Mouse (Mus musculus): ENCODE results near the gene Gtf3c2. TPM values are rescaled to one million over a fixed set of nuclear protein-coding genes. Genes with fewer than 3 reads are reported as not detected.
"Not testable (repeated sequence)": the region's sequence is repeated elsewhere in the genome, so short reads cannot be mapped to it uniquely, and the experiment has no call there.

Gtf3c2 gene
- polyA plus RNA-seq, 1 experiment from 2014 or later, result 23.1 TPM

DNA sequence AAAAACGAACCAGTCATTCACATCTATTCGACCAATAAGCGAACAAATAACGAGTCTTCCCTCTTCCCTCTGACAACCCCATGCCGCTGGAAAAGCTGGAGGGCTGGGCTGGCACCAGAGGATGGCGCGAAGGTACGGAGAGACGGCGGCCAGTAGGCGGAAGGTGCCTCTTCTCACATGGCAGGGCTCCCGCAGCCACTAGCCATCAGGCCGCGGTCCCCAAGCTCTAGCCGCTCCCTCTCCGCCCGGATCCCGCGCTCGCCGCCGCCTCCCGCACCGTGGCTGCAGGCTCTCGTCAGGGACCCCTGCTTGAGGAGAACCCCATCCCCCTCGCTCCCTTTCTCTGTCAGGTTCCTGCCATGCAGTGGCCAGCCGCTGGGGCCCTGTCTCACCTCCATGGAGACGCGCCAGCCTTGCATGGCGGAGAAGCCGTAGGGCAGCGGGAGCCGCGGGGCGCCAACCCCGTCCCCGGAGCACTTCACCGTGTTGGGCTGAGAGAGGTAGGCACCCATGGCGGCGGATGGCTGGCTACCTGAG is 40.0 kb upstream of the Gtf3c2 start:
- Histone ChIP-seq H3K4me3 (ENCODE audit: low read depth, low read length) (peak overlapping the region; percentile 84), H3K4me2 (replicated peaks; ENCODE audit: low read depth) (peak overlapping the region; percentile 87), H3K9me3 (ENCODE audit: control insufficient read depth) (no peaks in the 10 kb centered on the region), H3K27ac (ENCODE audit: low read depth, low read length) (peak overlapping the region; percentile 92), H3K27me3 (replicated peaks; ENCODE audit: control insufficient read depth, insufficient read depth, low read length) (no peaks in the 10 kb centered on the region), H3K36me3 (ENCODE audit: control insufficient read depth, insufficient read depth) (no peaks in the 10 kb centered on the region), H3K4me1 (replicated peaks; ENCODE audit: control insufficient read depth, insufficient read depth, low read length) (no peaks in the 10 kb centered on the region), H3K9ac (ENCODE audit: low read depth, low read length) (peak overlapping the region; percentile 74)
- TF ChIP-seq CTCF (IDR thresholded peaks at IDR 0.05; ENCODE audit: low read depth), result peak; percentile 8
- ATAC-seq, result peak; percentile 62
- under 1% methylated on average over 40 of the region's 40 CpGs for WGBS

DNA sequence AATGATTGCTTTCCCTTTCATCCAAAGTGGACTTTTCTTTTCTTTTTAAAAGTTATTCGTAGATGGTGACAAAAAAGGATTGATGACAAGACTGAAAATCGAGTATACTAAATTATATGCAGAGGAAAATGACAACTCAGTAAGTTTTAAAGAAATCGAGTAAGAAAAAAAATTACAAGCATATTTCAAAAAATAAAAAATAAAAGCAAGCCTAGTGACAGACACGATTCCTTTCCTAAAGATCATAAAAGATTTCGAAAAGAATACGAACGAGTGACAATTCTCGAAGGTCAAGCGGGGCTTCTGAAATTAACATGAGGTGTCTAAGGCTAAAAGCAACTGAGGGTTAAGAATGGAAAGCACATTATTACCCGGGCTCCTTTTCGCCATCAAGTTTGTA is 39.5 kb upstream of the Gtf3c2 start:
- H3K36me3 ChIP-seq (ENCODE audit: control insufficient read depth, insufficient read depth), result no peaks in the 10 kb centered on the region
- TF ChIP-seq CTCF (IDR thresholded peaks at IDR 0.05; ENCODE audit: low read depth), result no peak
- H3K9me3 ChIP-seq (ENCODE audit: control insufficient read depth), result no peaks in the 10 kb centered on the region
- H3K4me1 ChIP-seq (replicated peaks; ENCODE audit: control insufficient read depth, insufficient read depth, low read length), result no peaks in the 10 kb centered on the region
- under 1% methylated on average over 11 of the region's 11 CpGs for WGBS
- H3K27me3 ChIP-seq (replicated peaks; ENCODE audit: control insufficient read depth, insufficient read depth, low read length), result no peaks in the 10 kb centered on the region
- peak overlapping the region; percentile 87 for H3K4me2 ChIP-seq (replicated peaks; ENCODE audit: low read depth)
- H3K9ac ChIP-seq (ENCODE audit: low read depth, low read length), result peak overlapping the region; percentile 74
- H3K27ac ChIP-seq (ENCODE audit: low read depth, low read length), result peak overlapping the region; percentile 92
- ATAC-seq, result no peak
- peak overlapping the region; percentile 84 for H3K4me3 ChIP-seq (ENCODE audit: low read depth, low read length)

DNA sequence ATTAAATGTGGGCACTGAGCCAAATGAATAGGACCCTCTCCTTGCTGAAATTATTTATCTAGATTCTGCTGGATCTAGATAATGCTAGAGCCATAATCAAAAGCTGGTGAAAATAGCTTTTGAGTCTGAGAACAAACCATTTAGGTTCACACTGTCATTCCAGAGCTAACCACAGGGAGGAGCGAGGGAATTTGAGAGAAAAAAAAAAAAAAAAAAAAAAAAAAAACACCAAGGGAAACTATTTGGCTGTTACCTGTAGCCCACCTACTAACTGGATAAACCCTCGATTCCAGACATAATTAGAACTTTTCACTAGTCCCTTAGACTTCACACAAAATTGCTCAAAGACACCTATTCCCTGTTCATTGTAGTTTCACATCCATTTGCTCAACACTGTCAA is 39.1 kb upstream of the Gtf3c2 start:
- H3K4me1 ChIP-seq (replicated peaks; ENCODE audit: control insufficient read depth, insufficient read depth, low read length), result no peaks in the 10 kb centered on the region
- no peaks in the 10 kb centered on the region for H3K27me3 ChIP-seq (replicated peaks; ENCODE audit: control insufficient read depth, insufficient read depth, low read length)
- ATAC-seq, result no peak
- WGBS, result 3% methylated on average over 2 of the region's 2 CpGs
- H3K9ac ChIP-seq (ENCODE audit: low read depth, low read length), result no peak overlapping the region
- H3K36me3 ChIP-seq (ENCODE audit: control insufficient read depth, insufficient read depth), result no peaks in the 10 kb centered on the region
- peak overlapping the region; percentile 87 for H3K4me2 ChIP-seq (replicated peaks; ENCODE audit: low read depth)
- no peak overlapping the region for H3K27ac ChIP-seq (ENCODE audit: low read depth, low read length)
- TF ChIP-seq CTCF (IDR thresholded peaks at IDR 0.05; ENCODE audit: low read depth), result peak; percentile 57
- no peaks in the 10 kb centered on the region for H3K9me3 ChIP-seq (ENCODE audit: control insufficient read depth)
- peak overlapping the region; percentile 84 for H3K4me3 ChIP-seq (ENCODE audit: low read depth, low read length)

DNA sequence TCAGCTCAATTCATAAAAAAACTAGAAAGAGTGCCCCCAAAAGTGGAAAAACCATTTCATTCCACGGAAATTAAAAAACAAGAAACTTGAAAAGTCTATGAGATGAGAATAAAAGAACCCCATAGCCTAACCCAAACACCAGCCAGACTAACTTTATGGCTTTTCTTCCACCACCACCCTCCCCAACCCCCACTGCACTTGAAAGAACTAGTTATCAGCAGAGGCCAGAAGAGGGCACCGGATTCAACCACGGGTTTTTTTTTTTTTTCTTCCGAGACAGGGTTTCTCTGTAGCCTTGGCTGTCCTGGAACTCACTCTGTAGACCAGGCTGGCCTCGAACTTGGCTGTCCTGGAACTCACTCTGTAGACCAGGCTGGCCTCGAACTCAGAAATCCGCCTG is 38.4 kb upstream of the Gtf3c2 start:
- WGBS, result 47% methylated on average over 7 of the region's 7 CpGs
- ATAC-seq, result no peak
- H3K27me3 ChIP-seq (replicated peaks; ENCODE audit: control insufficient read depth, insufficient read depth, low read length), result no peaks in the 10 kb centered on the region
- no peak overlapping the region for H3K27ac ChIP-seq (ENCODE audit: low read depth, low read length)
- no peaks in the 10 kb centered on the region for H3K9me3 ChIP-seq (ENCODE audit: control insufficient read depth)
- no peaks in the 10 kb centered on the region for H3K4me1 ChIP-seq (replicated peaks; ENCODE audit: control insufficient read depth, insufficient read depth, low read length)
- no peaks in the 10 kb centered on the region for H3K36me3 ChIP-seq (ENCODE audit: control insufficient read depth, insufficient read depth)
- no peak overlapping the region for H3K9ac ChIP-seq (ENCODE audit: low read depth, low read length)
- H3K4me2 ChIP-seq (replicated peaks; ENCODE audit: low read depth), result peak overlapping the region; percentile 3; the same call in 1 of the 2 replicates
- peak; percentile 29; the same call in 1 of the 2 replicates for TF ChIP-seq CTCF (IDR thresholded peaks at IDR 0.05; ENCODE audit: low read depth)
- no peak overlapping the region for H3K4me3 ChIP-seq (ENCODE audit: low read depth, low read length)

- 82% methylated on average over 6 of the region's 6 CpGs for WGBS
These were observed 36.6 kb upstream of the Gtf3c2 start for GRCm38 (mm10) chr5:31216554-31216953.

GRCm38 (mm10) chr5:31204421-31204820 is 24.5 kb upstream of the Gtf3c2 start:
- H3K9ac ChIP-seq (ENCODE audit: low read depth, low read length), result no peak overlapping the region
- H3K27me3 ChIP-seq (replicated peaks; ENCODE audit: control insufficient read depth, insufficient read depth, low read length), result no peaks in the 10 kb centered on the region
- H3K36me3 ChIP-seq (ENCODE audit: control insufficient read depth, insufficient read depth), result peaks cover 49% of the 10 kb centered on the region
- no peak overlapping the region for H3K4me3 ChIP-seq (ENCODE audit: low read depth, low read length)
- H3K27ac ChIP-seq (ENCODE audit: low read depth, low read length), result no peak overlapping the region
- no peak overlapping the region for H3K4me2 ChIP-seq (replicated peaks; ENCODE audit: low read depth)
- ATAC-seq, result no peak
- WGBS, result 89% methylated on average over 6 of the region's 6 CpGs
- H3K9me3 ChIP-seq (ENCODE audit: control insufficient read depth), result no peaks in the 10 kb centered on the region; the same call in 1 of the 2 replicates
- no peak for TF ChIP-seq CTCF (IDR thresholded peaks at IDR 0.05; ENCODE audit: low read depth)
- H3K4me1 ChIP-seq (replicated peaks; ENCODE audit: control insufficient read depth, insufficient read depth, low read length), result no peaks in the 10 kb centered on the region

More at GRCm38 (mm10) chr5:31216554-31216953, 36.6 kb upstream of the Gtf3c2 start:
- H3K27me3 ChIP-seq (replicated peaks; ENCODE audit: control insufficient read depth, insufficient read depth, low read length); H3K4me1 ChIP-seq (replicated peaks; ENCODE audit: control insufficient read depth, insufficient read depth, low read length); ATAC-seq; H3K4me3 ChIP-seq (ENCODE audit: low read depth, low read length); H3K4me2 ChIP-seq (replicated peaks; ENCODE audit: low read depth); H3K36me3 ChIP-seq (ENCODE audit: control insufficient read depth, insufficient read depth); H3K9ac ChIP-seq (ENCODE audit: low read depth, low read length); H3K27ac ChIP-seq (ENCODE audit: low read depth, low read length); H3K9me3 ChIP-seq (ENCODE audit: control insufficient read depth): not testable (repeated sequence)

- H3K9me3 ChIP-seq (ENCODE audit: control insufficient read depth), result no peaks in the 10 kb centered on the region; the same call in 1 of the 2 replicates
- H3K4me3 ChIP-seq (ENCODE audit: low read depth, low read length), result no peak overlapping the region
- peaks cover 55% of the 10 kb centered on the region for H3K36me3 ChIP-seq (ENCODE audit: control insufficient read depth, insufficient read depth)
- no peak overlapping the region for H3K27ac ChIP-seq (ENCODE audit: low read depth, low read length)
- H3K9ac ChIP-seq (ENCODE audit: low read depth, low read length), result no peak overlapping the region
- no peak for ATAC-seq
- no peaks in the 10 kb centered on the region for H3K27me3 ChIP-seq (replicated peaks; ENCODE audit: control insufficient read depth, insufficient read depth, low read length)
- TF ChIP-seq CTCF (IDR thresholded peaks at IDR 0.05; ENCODE audit: low read depth), result no peak
- H3K4me1 ChIP-seq (replicated peaks; ENCODE audit: control insufficient read depth, insufficient read depth, low read length), result no peaks in the 10 kb centered on the region
- H3K4me2 ChIP-seq (replicated peaks; ENCODE audit: low read depth), result no peak overlapping the region
- WGBS, result 94% methylated on average over 2 of the region's 2 CpGs
These were observed 23.9 kb upstream of the Gtf3c2 start for GRCm38 (mm10) chr5:31203866-31204265.
